Mouse (Mus musculus) liver, embryonic 16.5 days (tissue): Measurements from ENCODE around the gene Gnat1. TPM values are rescaled to one million over a fixed set of nuclear protein-coding genes. Genes with fewer than 3 reads are reported as not detected.

Experiments
- ATAC-seq: fragments of 200-750 bp; cut with Nextera tagmentation; 2 replicates; pipeline ENCODE4 v1.8.0; 2017; ENCODE audit warnings: low read depth, mild to moderate bottlenecking, moderate number of reproducible peaks, moderate library complexity
- H3K27ac ChIP-seq: fragments of 300-500 bp; sonication (generic); 2 replicates; pipeline ENCODE4 v1.5.1; 2014; ENCODE audit warnings: mild to moderate bottlenecking, low read length
- H3K27me3 ChIP-seq: fragments of 300-500 bp; sonication (generic); 2 replicates; pipeline ENCODE4 v1.6.1; 2014; ENCODE audit warnings: low read depth, low read length, mixed read lengths; ENCODE audit not compliant: control insufficient read depth, insufficient read depth
- H3K36me3 ChIP-seq: fragments of 300-500 bp; sonication (generic); 2 replicates; pipeline ENCODE4 v1.6.1; 2014; ENCODE audit warnings: mild to moderate bottlenecking; ENCODE audit not compliant: control insufficient read depth, insufficient read depth
- H3K4me1 ChIP-seq: fragments of 300-500 bp; sonication (generic); 2 replicates; pipeline ENCODE4 v1.6.1; 2014; ENCODE audit warnings: low read depth, low read length, mixed read lengths; ENCODE audit not compliant: control insufficient read depth
- H3K4me2 ChIP-seq: fragments of 300-500 bp; sonication (generic); 2 replicates; pipeline ENCODE4 v1.6.1; 2014; ENCODE audit warnings: low read depth, low read length, mixed read lengths
- H3K4me3 ChIP-seq: fragments of 300-500 bp; sonication (generic); 2 replicates; pipeline ENCODE4 v1.5.1; 2014; ENCODE audit warnings: low read depth, mild to moderate bottlenecking, low read length
- H3K9ac ChIP-seq: fragments of 300-500 bp; sonication (generic); 2 replicates; pipeline ENCODE4 v1.6.1; 2014; ENCODE audit warnings: low read depth, low read length
- H3K9me3 ChIP-seq: fragments of 300-500 bp; sonication (generic); replicated peaks from 2 replicates; pipeline ENCODE4 v1.6.1; 2016; ENCODE audit warnings: low read length; ENCODE audit not compliant: control insufficient read depth
- WGBS: fragments of 180-500 bp; shearing (Covaris S2); extraction: QIAGEN DNeasy Blood & Tissue Kit; methylation state at CpG from one replicate; pipeline ENCODE4 v1.1.7; 2014; ENCODE audit not compliant: insufficient replicate concordance; 5-methylcytosine and 5-hydroxymethylcytosine counted together
- polyA plus RNA-seq: library from polyadenylated mRNA; unstranded; fragments of >200 nt; fragmentation: Nextera tagmentation; extraction: Ambion mirVana; gene quantifications from 2 replicates; pipeline ENCODE4 v1.2.1, GENCODE M21; 2015

Gene Gnat1
- polyA plus RNA-seq, 1 experiment from 2014 or later = 1.1 TPM

- 68% methylated on average over 10 of the region's 10 CpGs for WGBS
- Histone ChIP-seq H3K4me3 (no peak overlapping the region), H3K36me3 (no peaks in the 10 kb centered on the region), H3K9me3 (no peaks in the 10 kb centered on the region), H3K27me3 (no peaks in the 10 kb centered on the region), H3K9ac (no peak overlapping the region), H3K27ac (no peak overlapping the region), H3K4me2 (no peak overlapping the region), H3K4me1 (no peaks in the 10 kb centered on the region)
- no peak for ATAC-seq
Observed at GRCm38 (mm10) chr9:107659551-107659950, 20.0 kb downstream of the Gnat1 start.

DNA sequence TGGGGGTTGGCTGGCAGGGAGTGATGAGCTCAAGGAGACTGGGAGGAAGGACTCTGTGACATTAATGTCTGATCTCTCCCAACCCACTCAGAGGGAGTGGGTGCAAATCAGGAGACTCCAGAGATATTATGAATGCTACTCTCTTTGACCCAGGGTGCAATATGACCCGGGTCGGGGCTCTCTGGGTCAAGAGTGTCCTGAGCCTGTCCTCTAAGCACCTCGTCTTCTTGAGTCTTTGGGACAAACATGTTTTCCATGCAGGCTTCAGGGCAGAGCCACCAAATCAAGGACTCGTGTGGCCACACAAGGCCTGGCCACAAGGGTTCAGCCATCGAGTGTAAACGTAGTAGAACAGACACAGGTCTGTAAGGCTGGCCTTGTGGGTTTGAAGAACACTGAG is 21.4 kb downstream of the Gnat1 start:
- no peaks in the 10 kb centered on the region for H3K9me3 ChIP-seq
- H3K4me2 ChIP-seq = no peak overlapping the region
- H3K9ac ChIP-seq = no peak overlapping the region
- no peaks in the 10 kb centered on the region for H3K27me3 ChIP-seq
- ATAC-seq = no peak
- H3K4me3 ChIP-seq = no peak overlapping the region
- WGBS = 60% methylated on average over 6 of the region's 6 CpGs
- no peaks in the 10 kb centered on the region for H3K4me1 ChIP-seq
- H3K27ac ChIP-seq = no peak overlapping the region
- H3K36me3 ChIP-seq = no peaks in the 10 kb centered on the region

GRCm38 (mm10) chr9:107657144-107657543 is 22.4 kb downstream of the Gnat1 start:
- Histone ChIP-seq H3K9me3 (no peaks in the 10 kb centered on the region), H3K4me3 (no peak overlapping the region), H3K27ac (no peak overlapping the region), H3K36me3 (no peaks in the 10 kb centered on the region), H3K9ac (no peak overlapping the region), H3K4me1 (no peaks in the 10 kb centered on the region), H3K4me2 (no peak overlapping the region), H3K27me3 (no peaks in the 10 kb centered on the region)
- 55% methylated on average over 5 of the region's 5 CpGs for WGBS
- no peak for ATAC-seq

GRCm38 (mm10) chr9:107654585-107654984 is 24.9 kb downstream of the Gnat1 start:
- Histone ChIP-seq H3K4me2 (no peak overlapping the region), H3K9ac (no peak overlapping the region), H3K9me3 (no peaks in the 10 kb centered on the region), H3K4me3 (no peak overlapping the region), H3K36me3 (no peaks in the 10 kb centered on the region), H3K27ac (no peak overlapping the region), H3K27me3 (no peaks in the 10 kb centered on the region), H3K4me1 (no peaks in the 10 kb centered on the region)
- 47% methylated on average over 4 of the region's 4 CpGs for WGBS
- ATAC-seq = no peak

GRCm38 (mm10) chr9:107653474-107653873 is 26.0 kb downstream of the Gnat1 start:
- H3K27ac ChIP-seq = 0 out of 2 replicates have a peak overlapping the region, but pooled peaks have one; percentile 26
- no peak overlapping the region for H3K9ac ChIP-seq
- WGBS = 43% methylated on average over 2 of the region's 2 CpGs

GRCm38 (mm10) chr9:107650708-107651481 is 28.6 kb downstream of the Gnat1 start:
- Histone ChIP-seq H3K4me3 (no peak overlapping the region), H3K9me3 (no peaks in the 10 kb centered on the region), H3K9ac (no peak overlapping the region), H3K27ac (no peak overlapping the region), H3K27me3 (no peaks in the 10 kb centered on the region), H3K36me3 (no peaks in the 10 kb centered on the region), H3K4me2 (no peak overlapping the region), H3K4me1 (no peaks in the 10 kb centered on the region)
- ATAC-seq = no peak
- 51% methylated on average over 12 of the region's 12 CpGs for WGBS

More at GRCm38 (mm10) chr9:107653474-107653873, 26.0 kb downstream of the Gnat1 start:
- Histone ChIP-seq H3K27me3 (no peaks in the 10 kb centered on the region), H3K36me3 (no peaks in the 10 kb centered on the region), H3K4me2 (no peak overlapping the region), H3K4me3 (no peak overlapping the region), H3K4me1 (no peaks in the 10 kb centered on the region), H3K9me3 (no peaks in the 10 kb centered on the region)
- peak; percentile 76 for ATAC-seq

DNA sequence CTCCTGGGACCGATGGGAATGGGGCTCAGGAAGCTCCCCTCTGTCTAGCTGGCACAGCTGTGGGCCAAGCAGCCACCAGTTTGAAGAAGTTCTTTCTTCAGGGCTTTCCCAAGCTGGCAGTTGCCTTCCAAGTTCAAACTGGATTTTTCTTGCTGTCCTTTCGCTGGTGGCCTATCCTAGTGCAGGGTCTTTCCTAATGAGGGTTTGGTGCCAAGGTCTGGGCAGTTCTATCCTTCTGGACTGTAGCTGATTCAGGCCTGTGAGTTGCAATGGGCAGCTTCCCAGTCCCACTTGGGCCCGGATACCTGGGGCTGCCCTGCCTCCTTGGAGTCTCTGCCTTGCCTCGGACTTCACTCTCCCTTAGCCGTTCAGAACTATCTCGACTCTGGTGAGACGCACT is 29.3 kb downstream of the Gnat1 start:
- Histone ChIP-seq H3K27ac (no peak overlapping the region), H3K4me3 (no peak overlapping the region), H3K9me3 (no peaks in the 10 kb centered on the region), H3K4me2 (no peak overlapping the region), H3K36me3 (no peaks in the 10 kb centered on the region), H3K27me3 (no peaks in the 10 kb centered on the region; the same call in 1 of the 2 replicates), H3K4me1 (peaks cover 2% of the 10 kb centered on the region), H3K9ac (no peak overlapping the region)
- ATAC-seq = no peak
- WGBS = 63% methylated on average over 7 of the region's 7 CpGs

DNA sequence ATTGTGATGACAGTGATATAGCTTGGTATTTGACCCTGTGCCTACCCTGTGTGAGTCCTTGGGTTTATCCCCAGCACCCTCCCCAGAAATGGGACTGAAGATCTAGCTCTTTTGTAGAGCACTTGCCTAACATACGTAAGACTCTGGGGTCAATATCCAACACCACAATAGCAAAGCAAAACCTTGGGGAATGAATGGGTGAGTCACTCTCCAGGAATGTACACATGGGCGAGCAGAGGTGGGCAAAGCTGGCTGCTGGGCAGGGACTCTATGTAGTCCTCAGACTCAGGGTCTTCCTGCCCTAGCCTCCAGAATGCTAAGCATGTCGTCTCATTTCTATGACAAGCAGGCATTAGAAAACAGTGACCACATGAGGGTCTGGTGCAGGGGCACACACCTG is 30.7 kb downstream of the Gnat1 start:
- H3K27me3 ChIP-seq = peaks cover 4% of the 10 kb centered on the region; the same call in 1 of the 2 replicates
- ATAC-seq = no peak
- no peak overlapping the region for H3K4me3 ChIP-seq
- no peaks in the 10 kb centered on the region for H3K9me3 ChIP-seq
- H3K4me2 ChIP-seq = no peak overlapping the region
- H3K36me3 ChIP-seq = no peaks in the 10 kb centered on the region
- H3K9ac ChIP-seq = no peak overlapping the region
- H3K4me1 ChIP-seq = peaks cover 14% of the 10 kb centered on the region
- H3K27ac ChIP-seq = no peak overlapping the region
- WGBS = 47% methylated on average over 3 of the region's 3 CpGs

DNA sequence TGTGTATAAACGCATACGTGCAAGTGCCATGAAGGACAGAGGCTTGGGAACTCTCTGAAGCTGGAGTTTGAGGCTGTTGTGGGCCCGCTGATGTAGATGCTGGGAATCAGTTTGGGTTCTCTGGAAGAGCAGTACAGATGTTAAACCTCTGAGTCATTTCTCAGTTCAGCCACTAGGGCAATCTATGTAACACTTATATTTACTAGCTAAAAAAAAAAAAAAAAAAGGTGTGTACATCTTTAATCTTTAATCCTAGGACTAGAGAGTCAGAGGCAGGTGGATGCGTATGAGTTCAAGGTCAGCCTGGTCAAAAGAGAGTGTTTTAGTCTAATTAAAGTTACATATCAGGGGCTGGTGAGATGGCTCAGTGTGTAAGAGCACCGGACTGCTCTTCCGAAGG is 32.5 kb downstream of the Gnat1 start:
- ATAC-seq = no peak
- Histone ChIP-seq H3K9ac (no peak overlapping the region), H3K27ac (no peak overlapping the region), H3K4me3 (no peak overlapping the region), H3K27me3 (peaks cover 4% of the 10 kb centered on the region; the same call in 1 of the 2 replicates), H3K36me3 (no peaks in the 10 kb centered on the region), H3K4me2 (no peak overlapping the region), H3K9me3 (no peaks in the 10 kb centered on the region), H3K4me1 (peaks cover 17% of the 10 kb centered on the region)
- 71% methylated on average over 6 of the region's 6 CpGs for WGBS
